Mouse (Mus musculus) left cerebral cortex, postnatal 36 days (tissue): ENCODE results near the gene Slc2a3. TPM values are rescaled to one million over a fixed set of nuclear protein-coding genes. Genes with fewer than 3 reads are reported as not detected.
"Not testable (repeated sequence)": the region's sequence is repeated elsewhere in the genome, so short reads cannot be mapped to it uniquely, and the experiment has no call there.

ENCODE experiments used
- DNase-seq, 2 experiments: peaks; one replicate each; pipeline ENCODE4 v3.0.0; 2021 to 2022; ENCODE audit warnings: low spot score in 2 of 2, mixed read lengths in 1 of 2
- intact Hi-C: fragments of 180-260 bp; cut with DNase I; formaldehyde crosslinking; loops from one replicate; pipeline ENCODE4 v1.15.1; 2025
- total RNA-seq, 2 experiments: library from RNA; stranded (reverse); gene quantifications; 2 replicates each; pipeline ENCODE4 v1.2.3; 2021

Gene Slc2a3
- total RNA-seq, 2 experiments from 2014 or later: 125 to 138 TPM

DNA sequence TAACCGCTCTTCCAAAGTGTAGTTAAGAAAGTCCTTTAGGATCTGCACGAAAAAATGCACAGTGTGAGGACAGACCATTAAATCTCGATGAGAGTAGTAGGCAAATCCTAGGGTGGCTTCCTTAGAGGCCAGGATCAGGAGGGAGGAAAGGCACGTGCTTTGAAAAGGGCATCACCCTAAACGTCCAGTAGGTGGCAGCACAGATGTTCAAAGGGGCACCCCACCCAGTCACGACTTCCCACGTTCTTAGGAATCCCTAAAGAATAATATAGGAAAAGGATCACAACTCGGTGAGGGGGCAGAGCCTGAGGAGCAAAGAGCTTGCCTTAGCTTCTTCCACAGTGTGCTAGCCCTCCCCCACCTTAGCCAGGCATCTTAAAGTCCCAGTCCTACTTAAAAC, 61.5 kb downstream of the Slc2a3 start:
- intact Hi-C loops: loop anchor here (1.0 to 5.0 kb wide), 2 partner anchors 46 to 62 kb away; partner anchors contain the start of gene Slc2a3
- DNase-seq: peak; percentile 74 to 78

DNA sequence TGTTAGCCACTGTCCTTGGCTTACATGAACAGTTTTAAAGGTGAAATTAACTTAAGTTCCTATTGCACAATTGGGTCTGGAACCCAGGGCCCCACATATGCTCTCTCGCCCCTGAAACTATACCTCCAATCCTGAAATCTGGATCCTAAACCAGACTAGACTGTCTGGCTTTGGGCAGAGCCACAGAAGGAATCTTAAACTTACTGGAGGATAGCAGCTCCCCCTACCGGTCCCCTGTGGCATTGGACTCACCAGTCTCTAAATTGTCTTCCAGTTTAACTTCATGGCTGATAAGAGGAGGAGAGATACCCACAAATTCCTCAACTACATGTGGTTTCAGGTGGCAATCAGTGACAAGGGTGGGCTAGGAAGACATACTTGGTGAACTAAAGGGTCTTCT, 81.5 kb downstream of the Slc2a3 start:
- intact Hi-C loops: loop anchor here (1.0 kb wide), 1 partner anchor 50 kb away; no protein-coding TSS in a partner anchor
- peak; percentile 63 to 71 for DNase-seq

DNA sequence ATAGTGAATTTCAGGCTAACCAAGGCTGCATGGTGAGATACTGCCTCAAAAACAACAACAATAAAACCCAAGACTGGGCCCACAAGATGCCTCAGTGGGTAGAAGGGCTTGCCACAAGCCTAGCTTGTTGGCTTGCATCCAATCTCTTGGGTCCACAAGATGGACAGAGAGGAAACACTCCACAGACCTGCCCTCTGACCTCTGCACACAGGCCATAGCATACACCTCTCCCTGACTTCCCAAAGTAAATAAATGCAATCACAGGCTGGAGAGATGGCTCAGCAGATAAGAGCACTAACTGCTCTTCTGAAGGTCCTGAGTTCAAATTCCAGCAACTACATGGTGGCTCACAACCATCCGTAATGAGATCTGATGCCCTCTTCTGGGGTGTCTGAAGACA, 83.2 kb downstream of the Slc2a3 start:
- intact Hi-C loops, DNase-seq: not testable (repeated sequence)

DNA sequence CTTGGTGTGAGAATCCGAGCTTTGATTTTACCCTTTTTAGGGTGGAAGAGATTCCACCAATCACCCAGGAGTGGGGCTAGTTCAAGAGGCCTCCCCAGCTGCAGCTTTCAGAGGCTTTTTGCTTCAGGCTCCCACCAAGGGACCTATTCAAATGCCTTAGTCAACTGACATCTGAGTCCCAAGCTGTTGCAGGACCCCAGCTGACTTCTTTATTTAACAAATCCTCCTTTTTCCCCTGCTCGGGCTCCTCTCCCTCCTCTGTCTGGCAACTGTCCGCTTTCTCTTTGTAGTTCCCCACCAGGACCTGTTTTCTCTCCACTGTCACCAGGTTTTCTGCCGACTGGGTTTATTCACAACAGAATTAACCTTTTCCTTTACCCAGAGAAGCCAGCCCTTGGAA, 85.6 kb downstream of the Slc2a3 start:
- intact Hi-C loops: no loop called here
- no peak for DNase-seq

DNA sequence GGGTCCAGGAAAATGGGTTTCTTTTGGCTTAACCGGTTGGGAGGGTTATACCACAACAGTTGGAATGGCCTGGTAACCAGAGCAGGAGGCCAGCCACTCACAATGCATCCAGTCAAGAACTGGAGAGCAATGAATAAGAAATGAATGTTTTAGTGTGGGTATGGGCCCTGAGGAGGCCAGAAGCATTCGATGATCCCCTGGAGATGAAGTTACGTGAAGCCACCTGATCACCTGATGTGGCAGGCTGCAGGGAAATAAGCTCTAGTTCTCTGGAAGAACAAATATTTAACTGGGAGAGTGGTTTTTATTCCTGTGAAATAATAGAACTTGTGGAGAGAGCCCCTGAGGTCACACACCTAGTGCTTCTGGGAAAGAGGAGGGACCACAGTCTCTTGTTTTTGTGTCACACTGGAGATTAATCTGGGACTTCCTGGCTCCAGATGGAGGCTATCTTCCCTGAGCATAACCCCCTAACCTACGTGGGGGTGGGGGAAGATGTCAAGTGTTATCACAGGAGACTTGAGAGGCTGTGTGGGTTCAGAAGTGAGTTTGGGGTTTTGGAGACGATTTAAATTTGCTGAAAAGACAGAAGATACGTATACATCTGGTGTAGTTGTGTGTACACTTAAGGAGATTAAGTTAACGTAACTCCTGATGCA, 86.6 kb downstream of the Slc2a3 start:
- DNase-seq: no peak
- intact Hi-C loops: no loop called here

DNA sequence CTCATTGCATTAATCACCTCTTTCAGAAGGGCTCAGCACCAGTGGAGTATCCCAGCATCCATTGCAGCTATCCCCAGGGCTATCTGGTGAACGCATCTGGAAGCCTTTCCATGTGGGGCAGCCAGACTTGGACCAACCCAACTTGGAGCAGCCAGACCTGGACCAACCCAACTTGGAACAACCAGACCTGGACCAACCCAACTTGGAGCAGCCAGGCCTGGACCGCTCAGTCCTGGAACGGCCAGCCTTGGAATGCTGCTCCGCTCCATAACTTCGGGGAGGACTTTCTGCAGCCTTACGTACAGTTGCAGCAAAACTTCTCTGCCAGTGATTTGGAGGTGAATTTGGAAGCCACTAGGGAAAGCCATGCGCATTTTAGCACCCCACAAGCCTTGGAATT, 88.3 kb downstream of the Slc2a3 start:
- DNase-seq, intact Hi-C loops: not testable (repeated sequence)

DNA sequence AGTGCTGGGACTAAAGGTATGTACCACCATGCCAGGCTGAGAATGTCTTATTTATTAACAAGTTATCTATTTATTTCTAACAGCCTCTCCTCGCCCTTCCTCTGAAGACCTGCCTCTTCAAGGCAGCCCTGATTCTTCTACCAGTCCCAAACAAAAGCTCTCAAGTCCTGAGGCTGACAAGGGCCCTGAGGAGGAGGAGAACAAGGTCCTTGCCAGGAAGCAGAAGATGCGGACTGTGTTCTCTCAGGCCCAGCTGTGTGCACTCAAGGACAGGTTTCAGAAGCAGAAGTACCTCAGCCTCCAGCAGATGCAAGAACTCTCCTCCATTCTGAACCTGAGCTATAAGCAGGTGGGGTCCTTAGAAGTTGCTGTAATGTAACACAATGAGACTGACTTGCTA, 90.0 kb downstream of the Slc2a3 start:
- intact Hi-C loops: no loop called here
- DNase-seq: no peak

DNA sequence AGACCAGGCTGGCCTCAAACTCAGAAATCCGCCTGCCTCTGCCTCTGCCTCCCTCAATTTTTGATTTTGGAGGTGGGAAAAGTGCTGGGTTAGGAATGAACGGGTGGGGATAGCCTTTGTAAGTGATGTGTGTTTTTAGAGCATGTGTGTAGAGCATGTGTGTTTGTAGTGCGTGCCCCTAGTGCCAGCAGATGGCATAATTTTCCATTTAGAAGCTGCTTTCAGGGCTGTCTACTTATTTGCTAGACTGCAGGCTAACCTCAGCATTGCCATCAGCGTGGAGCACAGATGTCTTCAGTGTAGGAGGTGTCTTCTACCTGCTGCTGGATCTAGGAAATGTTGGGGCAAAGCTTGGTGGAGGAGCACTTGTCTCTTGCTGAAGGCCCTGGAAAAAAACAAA, 92.6 kb downstream of the Slc2a3 start:
- intact Hi-C loops: no loop called here
- no peak for DNase-seq

DNA sequence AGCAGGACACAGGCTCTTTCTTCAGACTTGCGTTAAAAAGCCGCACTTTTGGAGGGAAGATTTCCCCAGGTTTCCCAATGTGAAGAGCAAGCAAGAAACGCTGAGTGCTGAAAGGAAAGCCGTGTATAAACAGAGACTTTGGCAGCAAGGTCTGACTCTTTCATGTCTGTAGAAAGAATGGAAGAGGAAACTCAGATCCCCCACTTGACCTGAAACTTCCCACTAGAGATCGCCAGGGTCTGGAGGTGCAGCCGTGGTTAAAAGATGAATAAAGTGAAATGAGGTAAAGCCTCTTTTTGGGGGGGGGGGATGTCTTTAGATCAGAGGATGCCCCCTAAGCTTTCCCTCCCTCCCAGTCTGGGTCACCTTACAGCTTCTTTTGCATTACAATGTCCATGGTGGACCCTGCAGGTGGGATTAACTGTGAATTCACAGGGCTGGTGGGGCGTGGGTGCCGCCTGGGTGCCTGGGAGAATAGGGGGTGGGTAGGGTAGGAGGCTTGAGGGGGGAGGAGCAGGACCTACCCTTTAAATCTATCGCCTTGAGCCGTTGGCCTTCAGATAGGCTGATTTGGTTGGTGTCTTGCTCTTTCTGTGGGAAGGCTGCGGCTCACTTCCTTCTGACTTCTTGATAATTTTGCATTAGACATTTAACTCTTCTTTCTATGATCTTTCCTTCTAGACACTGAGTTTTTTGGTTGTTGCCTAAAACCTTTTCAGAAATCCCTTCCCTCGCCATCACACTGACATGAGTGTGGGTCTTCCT, 94.2 kb downstream of the Slc2a3 start, which contains the start of gene Nanog:
Gene Nanog (plus strand): TSS at position 454 of the 765 bp plus-strand sequence.
- no peak for DNase-seq
- intact Hi-C loops: no loop called here

DNA sequence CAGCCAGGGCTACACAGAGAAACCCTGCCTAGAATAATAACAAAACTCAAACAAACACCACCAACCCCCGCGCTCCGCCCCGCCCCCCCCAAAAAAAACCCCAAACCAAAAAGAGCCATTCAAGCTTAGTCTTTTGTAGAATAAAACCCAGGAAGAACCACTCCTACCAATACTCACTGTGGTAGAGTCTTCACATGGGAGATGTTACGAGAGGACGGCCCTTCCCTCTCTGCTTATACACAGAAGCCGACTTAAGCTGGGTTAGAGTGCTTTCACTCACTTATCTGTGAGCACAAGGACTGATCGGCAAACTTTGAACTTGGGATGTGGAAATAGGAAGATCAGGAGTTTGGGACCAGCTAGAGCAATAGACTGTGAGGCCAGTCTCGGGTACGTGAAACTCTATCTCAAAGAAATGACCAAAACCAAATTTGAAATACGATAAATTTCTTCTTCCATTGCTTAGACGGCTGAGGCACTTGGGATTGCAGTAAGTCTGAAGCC, 95.1 kb downstream of the Slc2a3 start:
- intact Hi-C loops: no loop called here
- DNase-seq: no peak

DNA sequence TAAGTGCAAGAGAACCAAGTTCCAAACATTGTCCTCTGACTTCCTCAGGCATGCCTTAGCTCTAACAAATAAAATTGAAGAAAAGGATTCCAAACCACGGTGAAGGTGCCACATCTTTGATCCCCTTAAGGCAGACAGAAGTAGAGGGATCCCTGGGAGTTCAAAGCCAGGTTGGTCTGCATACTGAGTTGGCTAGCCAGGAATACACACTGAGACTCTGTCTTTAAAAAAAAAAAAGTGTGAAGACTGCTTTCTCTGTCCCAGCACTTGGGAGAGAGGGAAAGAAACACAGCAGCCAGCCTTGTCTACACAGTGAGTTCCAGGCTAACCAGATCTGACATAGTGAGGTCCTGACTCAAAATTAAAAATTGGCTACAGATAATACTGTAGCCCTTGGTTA, 97.7 kb downstream of the Slc2a3 start:
- no peak for DNase-seq
- intact Hi-C loops: no loop called here

DNA sequence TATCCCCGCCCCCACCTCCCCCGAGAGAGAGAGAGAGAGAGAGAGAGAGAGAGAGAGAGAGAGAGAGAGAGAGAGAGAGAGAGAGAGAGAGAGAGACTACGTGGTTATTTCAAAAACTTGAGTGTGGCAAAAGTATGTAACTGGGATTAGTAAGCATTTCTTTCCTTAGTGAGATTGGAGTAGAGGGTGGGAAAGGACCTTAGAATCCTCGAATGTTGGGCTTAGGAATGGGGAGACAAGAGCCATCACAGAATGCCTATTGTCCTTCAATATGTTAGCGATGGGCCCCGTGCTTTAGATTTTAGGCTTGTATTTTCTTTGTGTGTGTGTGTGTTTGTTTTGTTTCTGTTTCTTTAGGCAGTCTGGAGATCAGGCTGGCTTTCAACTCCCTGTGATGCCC, 98.2 kb downstream of the Slc2a3 start:
- DNase-seq: no peak
- intact Hi-C loops: no loop called here

DNA sequence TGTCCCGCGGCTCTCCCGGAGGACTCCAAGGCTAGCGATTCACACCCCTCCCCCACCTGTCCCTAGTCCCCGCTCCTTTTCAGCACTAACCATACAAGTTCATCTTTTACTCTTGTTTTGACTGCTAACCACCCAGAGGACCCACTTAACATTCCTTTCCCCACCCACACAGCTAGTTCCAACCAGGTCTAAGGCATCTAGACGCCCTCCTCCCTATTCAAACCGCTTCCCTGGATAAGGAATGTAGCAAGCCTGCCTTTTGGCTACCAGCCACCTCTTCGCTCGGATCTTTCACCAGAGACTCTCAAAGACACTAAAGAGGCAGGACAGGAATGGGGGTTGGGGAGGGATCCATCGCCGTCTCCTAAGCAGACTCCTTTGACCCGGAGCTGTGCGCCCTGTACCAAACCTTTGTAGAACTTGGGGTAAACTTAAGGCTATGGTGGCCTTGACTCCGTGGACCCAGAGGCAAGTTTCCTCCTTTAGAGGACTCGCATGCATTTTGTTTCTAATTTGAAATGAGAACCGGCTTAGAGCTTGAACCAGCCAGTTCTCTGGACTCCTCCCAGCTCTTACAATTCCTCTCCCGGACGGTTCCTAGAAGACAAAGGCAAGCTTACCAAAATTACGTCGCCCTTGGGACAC, 98.8 kb downstream of the Slc2a3 start:
- intact Hi-C loops: no loop called here
- no peak for DNase-seq

DNA sequence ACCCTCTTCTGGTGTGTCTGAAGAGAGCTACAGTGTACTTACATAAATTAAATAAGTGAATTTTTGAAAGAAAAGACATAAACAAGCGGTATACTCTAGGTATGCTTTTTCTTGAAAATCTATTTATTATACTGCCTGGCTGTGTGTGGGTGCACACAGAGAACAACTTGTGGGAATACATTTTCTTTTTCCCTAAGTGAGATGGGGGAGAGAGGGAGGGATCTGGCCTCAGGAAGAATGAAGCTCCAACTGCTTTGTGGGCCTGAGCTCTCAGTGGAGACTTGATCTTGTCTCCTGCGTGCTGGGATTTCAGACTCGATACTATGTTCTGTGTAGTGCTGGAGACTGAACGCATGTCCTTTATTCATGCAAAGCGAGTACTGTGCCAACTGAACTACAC, 99.6 kb downstream of the Slc2a3 start:
- intact Hi-C loops: no loop called here
- no peak for DNase-seq

DNA sequence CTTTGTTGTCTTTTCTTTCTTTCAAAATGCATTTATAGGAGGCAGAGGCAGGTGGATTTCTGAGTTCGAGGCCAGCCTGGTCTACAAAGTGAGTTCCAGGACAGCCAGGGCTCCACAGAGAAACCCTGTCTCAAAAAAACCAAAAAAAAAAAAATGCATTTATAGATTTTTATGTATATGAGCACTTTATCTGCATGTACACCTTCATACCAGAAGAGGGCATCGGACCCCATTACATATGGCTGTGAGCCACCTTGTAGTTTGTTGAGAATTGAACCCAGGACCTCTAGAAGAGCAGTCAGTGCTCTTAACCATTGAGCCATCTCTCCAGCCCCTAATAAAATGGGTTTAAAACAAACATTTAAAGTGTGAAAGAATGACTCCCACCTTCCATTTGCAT, 101.8 kb downstream of the Slc2a3 start:
- DNase-seq, intact Hi-C loops: not testable (repeated sequence)

DNA sequence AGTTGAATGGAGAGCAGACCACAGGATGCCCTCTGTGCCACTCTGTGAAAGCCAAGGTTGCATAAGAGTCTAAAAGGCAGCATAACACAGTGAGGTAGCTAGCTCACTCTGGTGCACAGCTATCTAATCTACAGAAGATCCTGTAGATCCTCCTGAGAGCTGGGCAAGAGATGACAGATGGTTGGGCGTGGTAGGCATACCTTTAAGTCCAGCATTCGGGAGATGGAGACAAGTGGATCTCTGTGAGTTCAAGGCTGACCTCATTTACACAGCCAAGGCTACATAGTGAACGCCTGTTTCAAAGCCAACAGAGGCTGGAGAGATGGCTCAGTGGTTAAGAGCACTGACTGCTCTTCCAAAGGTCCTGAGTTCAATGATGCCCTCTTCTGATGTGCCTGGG, 106.0 kb downstream of the Slc2a3 start:
- DNase-seq: no peak
- intact Hi-C loops: no loop called here

DNA sequence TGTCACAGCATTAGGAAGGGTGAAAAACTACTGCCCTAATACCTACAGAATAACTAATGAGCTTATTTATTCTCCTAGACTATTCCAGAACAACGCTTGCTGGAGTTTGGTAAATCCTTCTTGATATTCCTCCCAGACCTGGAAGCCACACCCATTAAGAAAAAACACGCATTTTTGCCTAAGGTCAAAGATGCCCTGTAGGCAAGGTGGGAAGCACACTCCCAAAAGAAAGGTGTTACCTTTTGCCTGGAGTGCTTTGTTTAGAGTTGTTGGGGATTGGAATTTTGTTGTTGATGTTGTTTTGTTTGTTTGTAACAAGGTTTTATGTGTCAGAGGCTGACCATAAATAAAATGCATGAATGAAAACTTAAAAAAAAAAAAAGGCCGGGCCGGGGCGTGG, 111.4 kb downstream of the Slc2a3 start:
- intact Hi-C loops: no loop called here

DNA sequence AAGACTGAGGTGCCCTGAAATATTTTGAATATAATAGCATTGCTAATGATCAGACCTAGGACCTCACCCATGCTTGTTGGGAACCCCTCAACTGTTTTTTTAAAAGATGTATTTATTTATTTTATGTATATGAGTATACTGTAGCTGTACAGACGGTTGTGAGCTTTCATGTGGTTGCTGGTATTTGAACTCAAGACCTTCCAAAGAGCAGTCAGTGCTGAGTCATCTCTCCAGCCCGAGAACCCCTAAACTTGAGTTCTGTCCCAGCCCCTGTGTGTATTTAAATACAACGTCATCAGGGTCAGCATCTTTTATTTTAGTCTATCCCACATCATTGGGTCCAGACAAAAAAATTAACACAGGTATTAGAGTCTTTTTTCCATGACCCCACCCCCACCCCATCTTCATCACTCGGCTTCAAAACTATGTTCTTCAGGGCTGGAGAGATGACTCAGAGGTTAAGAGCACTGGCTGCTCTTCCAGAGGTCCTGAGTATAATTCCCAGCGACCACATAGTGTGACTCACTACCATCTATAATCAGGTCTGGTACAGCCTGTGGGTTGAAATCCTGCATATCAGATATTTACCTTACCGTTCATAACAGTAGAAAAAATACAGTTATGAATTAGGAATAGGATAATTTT, 111.9 kb downstream of the Slc2a3 start:
- intact Hi-C loops: no loop called here

More for the DNA sequence above, 111.4 kb downstream of the Slc2a3 start:
- no peak for DNase-seq

DNA sequence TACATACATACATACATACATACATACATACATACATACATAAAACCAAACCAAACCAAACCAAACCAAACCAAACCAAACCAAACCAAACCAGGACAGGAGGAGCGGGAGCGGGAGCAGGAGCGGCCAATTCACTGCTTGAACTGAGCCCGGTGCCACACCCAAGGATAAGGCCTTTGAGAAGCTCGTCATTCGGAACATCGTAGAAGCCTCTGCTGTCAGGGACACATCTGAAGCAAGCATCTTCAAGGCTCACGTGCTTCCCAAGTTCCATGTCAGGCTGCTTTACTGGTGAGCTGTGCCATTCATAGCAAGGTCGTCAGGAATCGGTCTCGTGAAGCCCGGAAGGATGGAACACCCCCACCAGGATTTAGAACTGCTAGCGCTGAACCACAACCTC, 114.7 kb downstream of the Slc2a3 start:
- intact Hi-C loops: no loop called here
- DNase-seq: no peak

More for the DNA sequence above, 111.9 kb downstream of the Slc2a3 start:
- DNase-seq: no peak

DNA sequence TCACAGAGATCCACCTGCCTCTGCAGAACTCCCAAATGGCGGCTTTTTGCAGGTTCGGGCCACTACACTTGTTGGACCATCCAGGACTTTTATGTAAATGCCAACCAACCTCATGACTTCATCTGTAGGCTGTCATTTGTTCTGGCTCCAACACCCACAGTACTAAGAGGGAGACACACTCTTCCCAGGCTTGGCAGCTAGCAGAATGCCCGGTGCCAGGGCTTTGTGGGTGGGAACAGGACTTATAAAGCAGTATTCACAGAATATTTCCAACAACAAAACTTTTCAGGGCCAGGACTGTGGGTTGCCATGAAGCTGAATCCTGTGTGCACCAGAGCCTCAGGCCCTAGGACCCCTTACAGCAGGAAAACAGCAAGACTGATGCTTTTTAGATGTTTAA, 118.8 kb downstream of the Slc2a3 start:
- intact Hi-C loops: no loop called here
- DNase-seq: peak; percentile 76 to 82
